Mouse (Mus musculus): ENCODE results near the gene Ttll1. TPM values are rescaled to one million over a fixed set of nuclear protein-coding genes. Genes with fewer than 3 reads are reported as not detected.
A peak's percentile ranks its signal among the peaks of the same experiment; 100 is the strongest.
"Not testable (repeated sequence)": the region's sequence is repeated elsewhere in the genome, so short reads cannot be mapped to it uniquely, and the experiment has no call there.

Gene Ttll1
- polyA plus RNA-seq, 1 experiment from 2014 or later: 25.8 TPM

GRCm38 (mm10) chr15:83471476-83471875 lies 39.2 kb downstream of the Ttll1 start:
- no peak for DNase-seq (ENCODE audit: low spot score)
- H3K4me3 ChIP-seq: no peak overlapping the region
- no peaks in the 10 kb centered on the region for H3K27me3 ChIP-seq (ENCODE audit: low read depth, poor library complexity, severe bottlenecking)
- WGBS: 75% methylated on average over 7 of the region's 7 CpGs
- no peaks in the 10 kb centered on the region for H3K36me3 ChIP-seq
- no peaks in the 10 kb centered on the region for H3K9me3 ChIP-seq (replicated peaks)
- peaks cover 22% of the 10 kb centered on the region for H3K4me1 ChIP-seq
- H3K27ac ChIP-seq: no peak overlapping the region

GRCm38 (mm10) chr15:83470443-83470842 lies 40.2 kb downstream of the Ttll1 start:
- no peak for DNase-seq (ENCODE audit: low spot score)
- H3K27ac ChIP-seq: no peak overlapping the region
- no peak overlapping the region for H3K4me3 ChIP-seq
- no peaks in the 10 kb centered on the region for H3K36me3 ChIP-seq
- peaks cover 22% of the 10 kb centered on the region for H3K4me1 ChIP-seq
- WGBS: 83% methylated on average over 8 of the region's 8 CpGs
- H3K27me3 ChIP-seq (ENCODE audit: low read depth, poor library complexity, severe bottlenecking): no peaks in the 10 kb centered on the region
- no peaks in the 10 kb centered on the region for H3K9me3 ChIP-seq (replicated peaks)

GRCm38 (mm10) chr15:83469279-83469821 lies 41.3 kb downstream of the Ttll1 start:
- Histone ChIP-seq H3K4me3 (no peak overlapping the region), H3K27ac (no peak overlapping the region), H3K36me3 (no peaks in the 10 kb centered on the region), H3K9me3 (replicated peaks) (no peaks in the 10 kb centered on the region), H3K4me1 (peaks cover 16% of the 10 kb centered on the region), H3K27me3 (ENCODE audit: low read depth, poor library complexity, severe bottlenecking) (no peaks in the 10 kb centered on the region)
- 68% methylated on average over 6 of the region's 6 CpGs for WGBS
- DNase-seq (ENCODE audit: low spot score): no peak

GRCm38 (mm10) chr15:83467232-83467966 lies 43.3 kb downstream of the Ttll1 start:
- no peak overlapping the region for H3K4me3 ChIP-seq
- H3K27ac ChIP-seq: no peak overlapping the region
- WGBS: 86% methylated on average over 9 of the region's 9 CpGs
- H3K36me3 ChIP-seq: no peaks in the 10 kb centered on the region
- no peak for DNase-seq (ENCODE audit: low spot score)
- H3K27me3 ChIP-seq (ENCODE audit: low read depth, poor library complexity, severe bottlenecking): no peaks in the 10 kb centered on the region
- H3K4me1 ChIP-seq: peaks cover 23% of the 10 kb centered on the region
- no peaks in the 10 kb centered on the region for H3K9me3 ChIP-seq (replicated peaks)

GRCm38 (mm10) chr15:83466331-83466730 lies 44.4 kb downstream of the Ttll1 start:
- H3K9me3 ChIP-seq (replicated peaks): no peaks in the 10 kb centered on the region
- no peak for DNase-seq (ENCODE audit: low spot score)
- 88% methylated on average over 4 of the region's 4 CpGs for WGBS
- H3K4me3 ChIP-seq: no peak overlapping the region
- H3K36me3 ChIP-seq: no peaks in the 10 kb centered on the region
- peaks cover 17% of the 10 kb centered on the region for H3K4me1 ChIP-seq
- H3K27me3 ChIP-seq (ENCODE audit: low read depth, poor library complexity, severe bottlenecking): no peaks in the 10 kb centered on the region
- no peak overlapping the region for H3K27ac ChIP-seq

- Histone ChIP-seq H3K27ac (no peak overlapping the region), H3K4me3 (peak overlapping the region; percentile 70)
- WGBS: 78% methylated on average over 19 of the region's 19 CpGs
These were observed 45.6 kb downstream of the Ttll1 start for GRCm38 (mm10) chr15:83464905-83465650.

GRCm38 (mm10) chr15:83464083-83464904 lies 46.4 kb downstream of the Ttll1 start, which contains the start of gene Pacsin2:
Gene Pacsin2, minus strand, starts transcription at chr15:83464606.
- H3K36me3 ChIP-seq: no peaks in the 10 kb centered on the region
- no peaks in the 10 kb centered on the region for H3K27me3 ChIP-seq (ENCODE audit: low read depth, poor library complexity, severe bottlenecking)
- H3K27ac ChIP-seq: peak within 1 kb of the TSS; percentile 89
- H3K4me1 ChIP-seq: peaks cover 16% of the 10 kb centered on the region
- peak within 1 kb of the TSS; percentile 70 for H3K4me3 ChIP-seq
- no peaks in the 10 kb centered on the region for H3K9me3 ChIP-seq (replicated peaks)
- WGBS: under 1% methylated on average over 88 of the region's 88 CpGs
- peak; percentile 97 for DNase-seq (ENCODE audit: low spot score)

More at GRCm38 (mm10) chr15:83464905-83465650, 45.6 kb downstream of the Ttll1 start:
- Histone ChIP-seq H3K27me3 (ENCODE audit: low read depth, poor library complexity, severe bottlenecking) (no peaks in the 10 kb centered on the region), H3K36me3 (no peaks in the 10 kb centered on the region), H3K9me3 (replicated peaks) (no peaks in the 10 kb centered on the region), H3K4me1 (peaks cover 16% of the 10 kb centered on the region)
- DNase-seq (ENCODE audit: low spot score): no peak

GRCm38 (mm10) chr15:83463369-83464082 lies 47.2 kb downstream of the Ttll1 start:
- H3K27ac ChIP-seq: peak overlapping the region; percentile 89
- DNase-seq (ENCODE audit: low spot score): no peak
- 7% methylated on average over 17 of the region's 17 CpGs for WGBS

GRCm38 (mm10) chr15:83462349-83462748 lies 48.3 kb downstream of the Ttll1 start:
- not testable (repeated sequence) for H3K27ac ChIP-seq; H3K4me3 ChIP-seq; DNase-seq (ENCODE audit: low spot score); H3K27me3 ChIP-seq (ENCODE audit: low read depth, poor library complexity, severe bottlenecking); H3K36me3 ChIP-seq; H3K9me3 ChIP-seq (replicated peaks)
- 91% methylated on average over 8 of the region's 8 CpGs for WGBS
- H3K4me1 ChIP-seq: peaks cover 16% of the 10 kb centered on the region

More at GRCm38 (mm10) chr15:83463369-83464082, 47.2 kb downstream of the Ttll1 start:
- Histone ChIP-seq H3K27me3 (ENCODE audit: low read depth, poor library complexity, severe bottlenecking) (no peaks in the 10 kb centered on the region), H3K4me3 (peak overlapping the region; percentile 70), H3K36me3 (no peaks in the 10 kb centered on the region), H3K9me3 (replicated peaks) (no peaks in the 10 kb centered on the region), H3K4me1 (peaks cover 16% of the 10 kb centered on the region)

GRCm38 (mm10) chr15:83460891-83461290 lies 49.8 kb downstream of the Ttll1 start:
- no peak overlapping the region for H3K4me3 ChIP-seq
- H3K36me3 ChIP-seq: no peaks in the 10 kb centered on the region
- no peaks in the 10 kb centered on the region for H3K27me3 ChIP-seq (ENCODE audit: low read depth, poor library complexity, severe bottlenecking)
- peaks cover 16% of the 10 kb centered on the region for H3K4me1 ChIP-seq
- H3K9me3 ChIP-seq (replicated peaks): no peaks in the 10 kb centered on the region
- no peak for DNase-seq (ENCODE audit: low spot score)
- 86% methylated on average over 3 of the region's 3 CpGs for WGBS
- no peak overlapping the region for H3K27ac ChIP-seq

GRCm38 (mm10) chr15:83457541-83457940 lies 53.2 kb downstream of the Ttll1 start:
- DNase-seq (ENCODE audit: low spot score): no peak
- Histone ChIP-seq H3K27me3 (ENCODE audit: low read depth, poor library complexity, severe bottlenecking) (no peaks in the 10 kb centered on the region), H3K36me3 (no peaks in the 10 kb centered on the region), H3K4me3 (no peak overlapping the region), H3K9me3 (replicated peaks) (no peaks in the 10 kb centered on the region), H3K4me1 (peaks cover 8% of the 10 kb centered on the region), H3K27ac (no peak overlapping the region)
- 89% methylated on average over 1 of the region's 1 CpGs for WGBS

GRCm38 (mm10) chr15:83455637-83456036 lies 55.1 kb downstream of the Ttll1 start:
- Histone ChIP-seq H3K9me3 (replicated peaks) (no peaks in the 10 kb centered on the region), H3K27ac (no peak overlapping the region), H3K4me1 (peaks cover 7% of the 10 kb centered on the region; the same call in 1 of the 2 replicates), H3K4me3 (no peak overlapping the region), H3K36me3 (no peaks in the 10 kb centered on the region), H3K27me3 (ENCODE audit: low read depth, poor library complexity, severe bottlenecking) (no peaks in the 10 kb centered on the region)
- WGBS: 91% methylated on average over 5 of the region's 5 CpGs
- no peak for DNase-seq (ENCODE audit: low spot score)

Data from limb, embryonic 10.5 days (tissue).